Mouse (Mus musculus) stomach, embryonic 14.5 days (tissue): ENCODE measurements around the gene Ptgds. TPM values are rescaled to one million over a fixed set of nuclear protein-coding genes. Genes with fewer than 3 reads are reported as not detected.

Experiments used
- ATAC-seq: fragments of 200-750 bp; cut with Nextera tagmentation; 2 replicates; pipeline ENCODE4 v1.8.0; 2017; ENCODE audit warnings: low read depth, moderate TSS enrichment; ENCODE audit not compliant: insufficient number of reproducible peaks, insufficient read depth, low FRiP score
- H3K27ac ChIP-seq: fragments of 300-500 bp; sonication (generic); 2 replicates; pipeline ENCODE4 v1.5.1; 2014; ENCODE audit warnings: mild to moderate bottlenecking, low read length, moderate library complexity, mixed read lengths
- H3K27me3 ChIP-seq: fragments of 300-500 bp; sonication (generic); 2 replicates; pipeline ENCODE4 v1.6.1; 2014; ENCODE audit warnings: low read length, control low read depth, mixed read lengths; ENCODE audit not compliant: control insufficient read depth, insufficient read depth
- H3K36me3 ChIP-seq: fragments of 300-500 bp; sonication (generic); 2 replicates; pipeline ENCODE4 v1.6.1; 2014; ENCODE audit warnings: mild to moderate bottlenecking, control low read depth, low read length, moderate library complexity, mixed read lengths; ENCODE audit not compliant: control insufficient read depth, insufficient read depth
- H3K4me1 ChIP-seq: fragments of 300-500 bp; sonication (generic); 2 replicates; pipeline ENCODE4 v1.6.1; 2014; ENCODE audit warnings: low read length, control low read depth, mixed read lengths; ENCODE audit not compliant: control insufficient read depth, insufficient read depth
- H3K4me2 ChIP-seq: fragments of 300-500 bp; sonication (generic); replicated peaks from 2 replicates; pipeline ENCODE4 v1.6.1; 2014; ENCODE audit warnings: low read depth, low read length, control low read depth
- H3K4me3 ChIP-seq: fragments of 300-500 bp; sonication (generic); 2 replicates; pipeline ENCODE4 v1.5.1; 2014; ENCODE audit warnings: low read depth, low read length, control low read depth
- H3K9ac ChIP-seq: fragments of 300-500 bp; sonication (generic); replicated peaks from 2 replicates; pipeline ENCODE4 v1.6.1; 2014; ENCODE audit warnings: low read depth, mild to moderate bottlenecking, control low read depth, low read length, moderate library complexity, mixed read lengths
- H3K9me3 ChIP-seq: fragments of 300-500 bp; sonication (generic); 2 replicates; pipeline ENCODE4 v1.6.1; 2016; ENCODE audit warnings: low read depth, low read length, control low read depth; ENCODE audit not compliant: control insufficient read depth
- WGBS: fragments of 180-500 bp; shearing (Covaris S2); extraction: QIAGEN DNeasy Blood & Tissue Kit; methylation state at CpG from one replicate; pipeline ENCODE4 v1.1.7; 2014; 5-methylcytosine and 5-hydroxymethylcytosine counted together
- polyA plus RNA-seq: library from polyadenylated mRNA; unstranded; fragments of >200 nt; fragmentation: Nextera tagmentation; extraction: Ambion mirVana; gene quantifications from 2 replicates; pipeline ENCODE4 v1.2.1, GENCODE M21; 2014

Ptgds gene
- polyA plus RNA-seq, 1 experiment from 2014 or later, result 5.3 TPM

DNA sequence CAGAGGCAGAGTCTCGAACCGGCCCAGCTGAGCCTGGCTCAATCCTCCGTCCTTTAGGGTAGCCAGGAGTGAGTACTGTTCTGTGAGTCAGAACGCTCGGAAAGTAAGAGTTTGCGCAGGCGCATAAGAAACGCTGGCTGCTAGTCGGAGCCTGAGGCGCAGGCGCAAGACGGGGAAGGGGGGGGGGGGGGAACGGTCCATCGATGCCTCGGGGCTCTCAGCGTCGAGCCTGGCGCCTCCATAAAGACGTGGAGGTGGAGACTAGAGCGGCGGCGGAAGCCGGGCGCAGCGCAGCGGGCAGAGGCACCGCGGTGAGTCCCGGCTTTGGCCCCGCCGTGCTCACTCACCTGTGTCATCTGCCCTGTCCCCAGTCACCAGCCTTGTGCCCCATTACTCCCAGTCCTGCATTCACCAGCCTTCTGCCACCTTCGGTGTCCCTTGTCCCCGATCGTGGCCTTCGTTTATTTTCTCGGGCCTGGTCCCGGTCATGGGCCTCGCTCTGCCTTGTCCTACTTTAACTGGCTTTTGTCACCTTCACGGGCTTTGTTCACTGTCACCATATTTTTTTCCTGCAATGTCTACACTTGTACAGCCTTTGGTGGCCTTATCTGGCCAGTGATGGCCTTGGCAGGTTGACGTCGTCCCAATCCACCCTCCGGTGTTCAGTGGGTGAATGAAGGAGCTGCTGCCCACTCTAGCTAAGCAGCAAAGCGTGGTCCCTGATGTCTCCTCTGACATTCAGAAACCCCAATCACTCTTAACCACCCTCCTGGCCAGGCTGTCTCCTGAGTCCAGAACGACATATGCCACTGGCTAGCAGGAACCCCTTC is 30.9 kb upstream of the Ptgds start, which contains the start of gene Fbxw5:
Gene Fbxw5 (plus strand): TSS at position 175 of the 830 bp plus-strand sequence.
- Histone ChIP-seq H3K4me3 (peak within 1 kb of the TSS; percentile 84), H3K9ac (peak within 1 kb of the TSS; percentile 80), H3K27ac (peak within 1 kb of the TSS; percentile 52; the same call in 1 of the 2 replicates), H3K27me3 (no peaks in the 10 kb centered on the region), H3K4me2 (peak within 1 kb of the TSS; percentile 98), H3K36me3 (peaks cover 15% of the 10 kb centered on the region), H3K4me1 (peaks cover 8% of the 10 kb centered on the region), H3K9me3 (no peaks in the 10 kb centered on the region)
- WGBS, result under 1% methylated on average over 36 of the region's 44 CpGs
- peak; percentile 88 for ATAC-seq

DNA sequence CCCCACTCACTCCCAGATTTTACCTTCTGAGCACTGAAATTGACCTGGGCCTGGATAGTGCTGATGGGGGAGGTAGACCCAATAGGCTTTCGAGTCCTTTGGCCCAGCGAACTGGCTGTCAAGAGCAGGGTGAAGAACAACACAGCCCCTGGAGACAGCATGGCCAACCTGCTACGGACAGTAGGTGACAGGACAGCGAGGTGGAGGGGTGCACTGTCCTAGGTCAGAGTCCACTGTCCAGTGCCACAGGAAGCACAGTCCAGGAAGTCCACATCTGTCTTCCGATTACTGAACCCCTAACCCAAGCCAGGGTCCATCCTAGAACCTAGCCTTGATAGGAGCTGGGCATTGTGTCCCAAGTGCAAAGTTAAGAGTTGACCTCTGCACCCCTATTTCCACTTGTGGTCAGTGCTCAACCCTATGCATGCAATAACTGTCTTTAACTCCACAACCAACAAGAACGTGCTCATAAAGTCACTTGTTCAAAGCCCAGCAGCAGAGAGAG is 30.3 kb upstream of the Ptgds start:
- Histone ChIP-seq H3K36me3 (peaks cover 11% of the 10 kb centered on the region), H3K9me3 (no peaks in the 10 kb centered on the region), H3K4me3 (peak overlapping the region; percentile 84), H3K27me3 (no peaks in the 10 kb centered on the region), H3K9ac (no peak overlapping the region; the same call in 1 of the 2 replicates), H3K4me1 (peaks cover 8% of the 10 kb centered on the region), H3K27ac (peak overlapping the region; percentile 6; the same call in 1 of the 2 replicates), H3K4me2 (peak overlapping the region; percentile 44)
- WGBS, result 64% methylated on average over 6 of the region's 6 CpGs
- ATAC-seq, result no peak

DNA sequence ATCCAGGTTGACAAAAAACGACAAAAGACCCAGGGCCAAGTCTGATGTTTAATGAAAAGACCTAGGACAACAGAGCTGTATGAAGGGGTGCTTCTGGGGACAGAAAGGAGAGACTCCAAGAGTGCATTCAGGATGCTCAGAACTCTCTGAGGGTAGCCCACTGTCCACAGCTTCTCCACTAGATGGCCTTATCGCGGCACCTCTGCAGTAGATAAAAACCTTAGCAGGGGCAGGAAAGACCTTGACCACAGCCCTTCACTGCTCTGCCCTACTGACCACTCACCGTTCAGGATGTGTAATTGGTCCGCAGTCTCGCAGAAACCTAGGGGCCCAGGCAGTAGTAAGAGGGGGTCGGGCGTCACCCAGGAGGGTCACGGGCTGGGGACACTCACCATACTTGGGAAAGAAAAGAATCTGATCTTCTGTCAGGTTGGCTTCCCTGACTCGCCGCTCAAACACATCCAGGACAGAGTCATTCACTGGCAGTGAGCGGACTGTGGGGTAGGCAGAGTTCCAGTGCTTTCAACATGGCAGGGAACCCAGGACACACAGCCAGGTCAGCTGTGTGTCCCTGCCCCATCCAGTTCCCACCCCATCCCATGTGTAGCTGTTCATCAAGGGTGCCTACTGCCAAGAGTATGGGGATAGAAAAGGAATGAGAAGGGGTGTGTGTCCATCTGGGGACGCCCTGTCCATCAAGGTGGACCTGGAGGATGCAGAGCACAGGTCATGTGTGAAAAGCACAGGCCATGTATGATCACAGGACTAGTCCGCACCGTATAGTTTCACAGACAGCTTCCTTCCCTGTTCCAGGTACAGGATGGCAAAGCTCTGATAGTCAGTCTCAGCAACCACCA is 29.0 kb upstream of the Ptgds start:
- Histone ChIP-seq H3K27ac (no peak overlapping the region), H3K9ac (no peak overlapping the region), H3K27me3 (no peaks in the 10 kb centered on the region), H3K4me1 (peaks cover 8% of the 10 kb centered on the region), H3K4me3 (no peak overlapping the region), H3K9me3 (no peaks in the 10 kb centered on the region), H3K4me2 (no peak overlapping the region), H3K36me3 (peaks cover 4% of the 10 kb centered on the region; the same call in 1 of the 2 replicates)
- no peak for ATAC-seq
- whole genome bisulfite sequencing, result 72% methylated on average over 15 of the region's 15 CpGs

DNA sequence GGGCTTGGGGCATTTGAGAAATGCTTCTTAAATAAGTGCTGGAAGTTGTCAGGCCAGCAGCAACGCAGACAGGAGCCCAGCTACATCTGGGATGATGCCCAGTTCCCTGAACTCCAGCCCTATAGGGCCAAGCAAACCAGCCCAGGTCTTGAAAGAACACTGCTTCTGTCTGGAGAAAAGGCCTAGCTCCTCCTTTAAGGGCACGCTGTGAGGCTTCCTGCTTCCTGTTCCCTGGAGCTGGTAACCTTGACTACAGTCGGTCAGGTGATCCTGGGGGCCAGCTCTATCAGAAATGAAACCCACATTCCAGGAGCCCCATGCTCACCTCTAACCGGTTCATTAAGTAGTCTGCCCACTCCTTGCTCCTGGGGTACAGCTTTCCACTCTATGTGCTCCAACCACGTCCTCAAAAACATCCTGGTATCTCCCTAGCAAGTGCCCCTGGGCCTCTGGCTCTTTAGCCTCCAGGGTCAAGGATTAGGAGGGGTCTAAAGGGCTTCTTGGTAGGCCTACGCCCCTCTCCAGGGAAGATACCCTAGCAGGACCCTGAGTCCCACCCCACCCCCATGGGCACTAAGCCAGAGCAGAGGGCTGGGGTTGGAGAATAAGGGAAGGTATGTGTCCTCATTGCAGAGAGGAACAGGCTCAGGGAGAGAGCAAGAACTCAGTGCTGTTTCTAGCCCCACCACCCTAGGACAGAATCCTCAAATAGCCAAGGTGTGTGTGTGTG is 28.2 kb upstream of the Ptgds start:
- ATAC-seq, result no peak

DNA sequence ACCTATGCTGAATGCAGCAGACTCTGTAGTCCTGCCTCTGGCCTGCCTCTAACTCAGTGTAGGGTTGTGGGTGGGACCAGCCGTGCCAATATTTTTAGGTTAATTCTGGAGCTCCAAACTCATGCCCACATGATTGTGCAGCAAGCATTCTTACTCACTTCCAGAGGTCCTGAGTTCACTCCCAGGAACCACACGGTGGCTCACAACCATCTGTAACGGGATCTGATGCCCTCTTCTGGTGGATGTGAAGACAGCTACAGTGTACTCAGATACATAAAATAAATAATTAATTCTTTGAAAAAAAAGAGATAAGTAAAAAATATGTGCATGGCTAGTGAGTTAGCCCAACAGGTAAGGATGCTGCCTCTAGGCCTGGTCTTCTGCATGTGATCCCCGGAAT is 26.6 kb upstream of the Ptgds start:
- Histone ChIP-seq H3K4me1 (peaks cover 2% of the 10 kb centered on the region), H3K9me3 (no peaks in the 10 kb centered on the region), H3K9ac (no peak overlapping the region), H3K27ac (no peak overlapping the region), H3K4me2 (no peak overlapping the region), H3K4me3 (no peak overlapping the region), H3K27me3 (no peaks in the 10 kb centered on the region), H3K36me3 (no peaks in the 10 kb centered on the region)
- ATAC-seq, result no peak
- WGBS, result 48% methylated on average over 4 of the region's 4 CpGs

More for the DNA sequence above, 28.2 kb upstream of the Ptgds start:
- H3K27ac ChIP-seq, result no peak overlapping the region
- no peak overlapping the region for H3K4me2 ChIP-seq
- H3K36me3 ChIP-seq, result no peaks in the 10 kb centered on the region
- WGBS, result 54% methylated on average over 6 of the region's 6 CpGs
- no peak overlapping the region for H3K9ac ChIP-seq
- H3K4me3 ChIP-seq, result no peak overlapping the region
- peaks cover 8% of the 10 kb centered on the region for H3K4me1 ChIP-seq
- no peaks in the 10 kb centered on the region for H3K27me3 ChIP-seq
- no peaks in the 10 kb centered on the region for H3K9me3 ChIP-seq

DNA sequence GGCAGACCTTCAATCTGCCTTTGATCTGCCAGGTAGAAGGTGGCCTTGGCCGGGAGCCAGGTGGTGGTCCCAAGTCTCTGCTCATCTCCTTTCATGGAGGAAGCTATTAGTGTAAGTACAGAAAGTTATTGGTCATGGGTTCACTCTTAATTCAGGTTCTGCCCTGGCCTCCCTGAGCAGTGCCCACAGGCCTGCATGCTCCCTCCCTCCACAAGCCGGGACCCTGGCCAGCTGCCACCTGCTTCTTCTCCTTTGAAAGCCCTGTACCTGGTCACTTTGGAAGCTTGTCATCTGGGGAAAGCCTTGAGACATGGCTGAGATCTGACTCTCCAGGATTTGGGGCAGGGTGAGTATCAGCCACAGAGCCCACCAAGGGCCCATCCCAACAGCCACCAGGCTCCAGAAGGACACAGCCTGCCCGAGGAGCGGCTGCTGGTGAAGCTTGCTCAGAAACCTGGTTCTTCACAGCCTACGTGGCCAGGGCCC is 23.7 kb upstream of the Ptgds start, which contains the start of gene Lcn12:
Gene Lcn12 (minus strand): TSS at position 436 of the 486 bp plus-strand sequence.
- no peak within 1 kb of the TSS for H3K4me3 ChIP-seq
- H3K9ac ChIP-seq, result no peak within 1 kb of the TSS
- ATAC-seq, result no peak
- no peaks in the 10 kb centered on the region for H3K4me1 ChIP-seq
- H3K9me3 ChIP-seq, result no peaks in the 10 kb centered on the region
- WGBS, result 91% methylated on average over 5 of the region's 5 CpGs
- H3K4me2 ChIP-seq, result no peak within 1 kb of the TSS
- no peaks in the 10 kb centered on the region for H3K27me3 ChIP-seq
- H3K27ac ChIP-seq, result no peak within 1 kb of the TSS
- no peaks in the 10 kb centered on the region for H3K36me3 ChIP-seq

DNA sequence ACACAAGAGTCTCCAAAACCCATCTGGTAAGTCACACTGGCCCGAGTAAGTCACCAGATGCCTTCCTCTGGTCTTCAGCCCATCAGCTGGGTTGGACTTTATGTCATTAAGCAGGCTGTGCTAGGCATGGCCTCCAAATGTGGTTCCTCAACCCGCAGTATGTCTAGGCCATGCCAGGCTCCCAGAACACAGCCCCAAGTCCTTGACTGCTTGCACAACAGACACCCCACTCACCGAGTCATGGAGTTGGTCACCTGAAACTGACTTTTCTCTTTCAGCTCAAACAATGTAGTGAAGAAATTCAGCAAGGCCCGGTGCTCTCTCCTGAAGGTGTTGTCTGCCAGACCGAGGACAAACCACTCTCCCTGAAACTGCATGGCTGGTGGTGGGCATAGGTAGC is 23.1 kb upstream of the Ptgds start:
- WGBS, result 83% methylated on average over 5 of the region's 5 CpGs
- Histone ChIP-seq H3K27me3 (no peaks in the 10 kb centered on the region), H3K4me2 (no peak overlapping the region), H3K27ac (no peak overlapping the region), H3K9ac (no peak overlapping the region), H3K4me3 (no peak overlapping the region), H3K4me1 (no peaks in the 10 kb centered on the region), H3K36me3 (no peaks in the 10 kb centered on the region), H3K9me3 (no peaks in the 10 kb centered on the region)
- ATAC-seq, result no peak
